Mouse (Mus musculus) liver, adult (tissue): ENCODE results near the gene Cma2.
"Not testable (repeated sequence)": the region's sequence is repeated elsewhere in the genome, so short reads cannot be mapped to it uniquely, and the experiment has no call there.

Experiments used
- GATA4 ChIP-seq: IDR thresholded peaks from 2 replicates; pipeline ENCODE4 v1.6.1; 2014; ENCODE audit warnings: mild to moderate bottlenecking, low read length; ENCODE audit not compliant: insufficient replicate concordance

Cma2 gene

DNA sequence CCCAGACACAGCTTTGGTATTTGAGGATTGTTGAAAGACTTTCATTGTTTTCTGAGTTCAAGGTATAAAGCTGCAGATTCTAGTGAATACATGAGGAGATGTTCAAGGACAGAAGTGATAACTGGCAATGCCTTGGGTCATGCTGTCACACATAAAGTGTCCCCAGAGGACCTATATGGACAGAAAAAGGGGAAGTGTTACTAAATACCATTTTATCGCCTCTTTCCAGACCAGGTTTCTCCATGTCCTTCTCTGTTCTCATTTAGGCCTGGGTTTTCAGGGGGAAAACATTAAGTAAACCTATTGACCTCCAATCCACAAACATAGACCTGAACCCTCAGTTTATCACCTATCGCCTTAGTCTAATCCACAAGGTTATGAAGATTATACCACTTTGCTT lies 63.1 kb downstream of the Cma2 start:
- TF ChIP-seq GATA4, result no peak

DNA sequence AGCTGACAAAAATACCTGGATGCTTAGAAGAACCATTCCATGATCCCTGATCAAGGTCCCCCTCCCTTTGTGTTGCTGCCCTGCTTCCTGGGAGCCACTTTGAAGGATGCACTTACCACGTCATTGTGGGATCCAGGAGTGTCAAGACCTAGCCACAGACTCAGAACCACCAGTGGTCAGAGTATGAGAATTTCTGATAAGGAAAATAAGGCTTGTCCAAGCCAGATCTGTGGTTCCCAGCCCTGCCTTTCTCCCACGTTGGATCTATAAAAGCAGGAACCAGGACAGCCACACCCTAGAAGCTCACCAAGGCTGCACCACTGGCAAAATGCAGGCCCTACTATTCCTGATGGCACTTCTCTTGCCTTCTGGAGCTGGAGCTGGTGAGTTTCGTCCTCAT lies 66.9 kb downstream of the Cma2 start, which contains the start of gene Mcpt1:
Gene Mcpt1, plus strand, starts transcription at position 301 of the 400 bp plus-strand sequence.
- not testable (repeated sequence) for TF ChIP-seq GATA4

DNA sequence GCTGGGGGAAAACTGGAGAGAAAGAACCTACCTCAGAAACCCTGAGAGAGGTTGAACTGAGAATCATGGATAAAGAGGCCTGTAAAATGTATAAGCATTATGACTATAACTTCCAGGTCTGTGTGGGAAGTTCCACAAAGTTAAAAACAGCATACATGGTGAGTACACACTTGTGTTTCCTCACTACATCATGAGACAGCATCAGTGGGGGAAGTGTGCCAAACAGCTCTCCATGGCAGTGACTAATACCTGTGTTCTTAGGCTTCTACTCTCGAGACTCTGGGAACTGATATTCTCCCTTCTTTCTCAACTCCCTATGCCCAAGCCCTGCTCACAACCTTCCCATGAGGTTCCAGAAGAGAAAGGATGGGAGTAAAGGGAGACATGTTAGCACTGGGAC lies 68.7 kb downstream of the Cma2 start:
- TF ChIP-seq GATA4, result no peak
